In the genomic region with DNA sequence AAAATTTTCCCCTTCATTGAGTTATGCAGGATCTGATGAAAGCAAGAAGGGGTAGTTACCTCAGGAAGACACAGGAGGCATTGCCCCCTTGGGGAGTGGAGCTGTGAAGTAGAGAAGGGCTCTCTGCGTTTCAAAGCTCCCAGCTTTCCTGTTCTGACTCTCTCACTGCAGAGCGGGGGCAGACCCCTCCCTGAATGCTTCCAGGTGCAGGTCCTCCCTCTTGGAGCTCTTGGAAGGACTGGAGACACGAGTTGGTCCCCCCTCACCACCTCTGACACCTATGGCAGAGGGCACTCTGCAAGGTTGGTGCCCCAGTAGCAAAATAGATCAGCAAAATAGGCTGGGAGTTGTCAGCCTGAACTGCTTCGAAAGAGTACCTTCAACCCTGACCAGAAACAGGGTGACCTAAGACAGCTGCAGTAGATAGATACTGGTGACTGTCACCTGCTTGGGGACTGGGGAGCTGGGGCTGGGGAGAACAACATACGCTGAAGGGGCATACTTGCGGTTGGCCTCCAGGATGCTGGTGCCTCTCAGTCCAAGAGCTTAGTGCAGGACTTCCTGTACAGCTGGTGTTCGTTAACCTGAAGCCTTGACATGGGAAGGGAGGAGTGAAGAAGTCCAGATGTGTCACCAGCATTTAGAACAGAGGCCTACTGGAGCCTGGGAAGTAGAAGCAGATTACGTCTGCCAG, we compare ENCODE assay signal across 10 mouse cellular contexts. TPM values are rescaled to one million over a fixed set of nuclear protein-coding genes. Genes with fewer than 3 reads are reported as not detected.
DNase-seq lines count a peak whose midpoint lies in the region; ATAC-seq lines count a peak whose summit lies in the region.
"Had no signal": no experiment of that assay in that cellular context is flagged by ENCODE, and none has a peak within 500 bp of the region (broad histone marks: within the 10 kb centered on the region; RNA-seq: fewer than 3 reads in every experiment).

No protein-coding gene starts in this region.

- H3K4me1 ChIP-seq in hindbrain, embryonic 10.5 days (replicated peaks): peaks cover 38% of the 10 kb centered on the region
- no peaks in the 10 kb centered on the region for H3K4me1 ChIP-seq in hindbrain, embryonic 11.5 days (replicated peaks; ENCODE audit: control insufficient read depth, insufficient read depth, low read length)
- H3K4me1 ChIP-seq in forebrain, embryonic 16.5 days (replicated peaks; ENCODE audit: control insufficient read depth, insufficient read depth, low read length): peaks cover 12% of the 10 kb centered on the region; the same call in 1 of the 2 replicates

- WGBS in hindbrain, embryonic 10.5 days: 60% methylated on average over 8 of the region's 8 CpGs
- WGBS in hindbrain, embryonic 11.5 days: 46% methylated on average over 8 of the region's 8 CpGs
- WGBS in forebrain, embryonic 16.5 days: 67% methylated on average over 8 of the region's 8 CpGs

- no peak overlapping the region for H3K4me2 ChIP-seq in hindbrain, embryonic 11.5 days (replicated peaks; ENCODE audit: low read depth, low read length)
- no peak overlapping the region for H3K4me2 ChIP-seq in forebrain, embryonic 16.5 days (ENCODE audit: low read length)

- peak overlapping the region; percentile 54; the same call in 1 of the 2 replicates for H3K27ac ChIP-seq in hindbrain, embryonic 10.5 days
- no peak overlapping the region for H3K27ac ChIP-seq in hindbrain, embryonic 11.5 days (ENCODE audit: low read depth, low read length)
- H3K27ac ChIP-seq in forebrain, embryonic 16.5 days (ENCODE audit: low read length): no peak overlapping the region

- H3K9me3 ChIP-seq in hindbrain, embryonic 10.5 days: no peaks in the 10 kb centered on the region
- H3K9me3 ChIP-seq in hindbrain, embryonic 11.5 days (ENCODE audit: control insufficient read depth, low read length): no peaks in the 10 kb centered on the region
- H3K9me3 ChIP-seq in forebrain, embryonic 16.5 days (ENCODE audit: control insufficient read depth, low read length): no peaks in the 10 kb centered on the region

- no peak overlapping the region for H3K4me3 ChIP-seq in hindbrain, embryonic 10.5 days
- no peak overlapping the region for H3K4me3 ChIP-seq in hindbrain, embryonic 11.5 days (ENCODE audit: low read depth, low read length)
- H3K4me3 ChIP-seq in forebrain, embryonic 16.5 days (replicated peaks; ENCODE audit: low read length): no peak overlapping the region
- H3K4me3 ChIP-seq: myocyte had no signal

- H3K36me3 ChIP-seq in hindbrain, embryonic 10.5 days: no peaks in the 10 kb centered on the region
- no peaks in the 10 kb centered on the region for H3K36me3 ChIP-seq in hindbrain, embryonic 11.5 days (ENCODE audit: control insufficient read depth, insufficient read depth, low read length)
- H3K36me3 ChIP-seq in splenic B cell, adult 2 months (ENCODE audit: control insufficient read depth, insufficient read depth, low read length, poor library complexity, severe bottlenecking): no peaks in the 10 kb centered on the region
- no peaks in the 10 kb centered on the region for H3K36me3 ChIP-seq in forebrain, embryonic 16.5 days (ENCODE audit: control insufficient read depth, insufficient read depth)

- no peaks in the 10 kb centered on the region for H3K27me3 ChIP-seq in hindbrain, embryonic 10.5 days (ENCODE audit: insufficient read depth, poor library complexity, severe bottlenecking)
- no peaks in the 10 kb centered on the region for H3K27me3 ChIP-seq in hindbrain, embryonic 11.5 days (ENCODE audit: control insufficient read depth, insufficient read depth, low read length)
- H3K27me3 ChIP-seq in splenic B cell, adult 2 months (ENCODE audit: control insufficient read depth, insufficient read depth, low read length, poor library complexity, severe bottlenecking): no peaks in the 10 kb centered on the region
- no peaks in the 10 kb centered on the region for H3K27me3 ChIP-seq in forebrain, embryonic 16.5 days (replicated peaks; ENCODE audit: control insufficient read depth, insufficient read depth, low read length)

- ATAC-seq in hindbrain, embryonic 11.5 days (ENCODE audit: low FRiP score): no peak
- ATAC-seq in forebrain, embryonic 16.5 days: no peak

- DNase-seq in hindbrain, embryonic 10.5 days (ENCODE audit: low spot score): peak; percentile 31
- DNase-seq in hindbrain, embryonic 11.5 days (ENCODE audit: low spot score): no peak
- DNase-seq in c-Kit-positive CD71-negative TER-119-negative erythroid progenitor cells, embryonic 14.5 days (ENCODE audit: low read depth): peak; percentile 58
- DNase-seq in hindlimb bud, embryonic 11.5 days (ENCODE audit: extremely low spot score, low read depth, low spot score): peak; percentile 66
- peak; percentile 59 for DNase-seq in splenic B cell, adult 2 months (ENCODE audit: low read depth, low spot score)
- DNase-seq in left cerebral cortex, adult 9 months (ENCODE audit: low spot score in 2 of 2): no peak
- DNase-seq in right cerebral cortex, adult 2 months (ENCODE audit: low spot score in 2 of 2): no peak
- DNase-seq: cerebellum, adult 9-10 months had no signal

- no peak overlapping the region for H3K9ac ChIP-seq in hindbrain, embryonic 11.5 days (ENCODE audit: low read depth, low read length)
- no peak overlapping the region for H3K9ac ChIP-seq in forebrain, embryonic 16.5 days (replicated peaks; ENCODE audit: low read depth, low read length)

RNA-seq across cellular contexts. Expression of gene Ggta1, which starts 40.8 kb away (rescaled TPM):
- polyA plus RNA-seq in hindbrain, embryonic 10.5 days (2016; fragmentation: Nextera tagmentation; extraction: Ambion mirVana): 5.0 and 6.4 TPM in 2 replicates
- polyA plus RNA-seq in hindbrain, embryonic 11.5 days (2014; fragmentation: Nextera tagmentation; extraction: Ambion mirVana): 5.6 and 5.9 TPM in 2 replicates
- 4.1 and 6.5 TPM in 2 replicates for polyA plus RNA-seq in forebrain, embryonic 16.5 days (2015; fragmentation: Nextera tagmentation; extraction: Ambion mirVana)

RNA-seq across cellular contexts. Expression of gene Dab2ip, which starts 54.2 kb away (rescaled TPM):
- polyA plus RNA-seq in hindbrain, embryonic 10.5 days (2016; fragmentation: Nextera tagmentation; extraction: Ambion mirVana): 26.9 and 28.8 TPM in 2 replicates
- polyA plus RNA-seq in hindbrain, embryonic 11.5 days (2014; fragmentation: Nextera tagmentation; extraction: Ambion mirVana): 37.8 and 47.9 TPM in 2 replicates
- polyA plus RNA-seq in forebrain, embryonic 16.5 days (2015; fragmentation: Nextera tagmentation; extraction: Ambion mirVana): 39.3 and 42.8 TPM in 2 replicates

Comparison
In these comparisons a context has a peak if more than half of its experiments do, and no peak if none do; other contexts are left out.
1. DNase-seq: peak in hindbrain, embryonic 10.5 days (single experiment), c-Kit-positive CD71-negative TER-119-negative erythroid progenitor cells, embryonic 14.5 days (single experiment), hindlimb bud, embryonic 11.5 days (single experiment) and splenic B cell, adult 2 months (single experiment); none in hindbrain, embryonic 11.5 days (single experiment), left cerebral cortex, adult 9 months (0 of 2) and right cerebral cortex, adult 2 months (0 of 2).